Mouse (Mus musculus) midbrain, embryonic 10.5 days (tissue): ENCODE measurements at regions not wholly inside any gene's neighbourhood (a gene's known extent, or its start where the extent isn't known, plus 50 kb on each side); places are given as distances from the start of the nearest gene placed in this dataset.

ENCODE experiments used
- DNase-seq: peaks from one replicate; pipeline ENCODE4 v3.0.0-alpha.2; 2017; ENCODE audit warnings: low spot score
- H3K27ac ChIP-seq: fragments of 300-500 bp; sonication (generic); replicated peaks from 2 replicates; pipeline ENCODE4 v1.5.1; 2016; ENCODE audit warnings: mild to moderate bottlenecking
- H3K27me3 ChIP-seq: fragments of 300-500 bp; sonication (generic); 2 replicates; pipeline ENCODE4 v1.6.1; 2016; ENCODE audit warnings: low read depth, mild to moderate bottlenecking; ENCODE audit not compliant: poor library complexity, severe bottlenecking
- H3K36me3 ChIP-seq: fragments of 300-500 bp; sonication (generic); 2 replicates; pipeline ENCODE4 v1.6.1; 2016; ENCODE audit warnings: mild to moderate bottlenecking, moderate library complexity
- H3K4me1 ChIP-seq: fragments of 300-500 bp; sonication (generic); 2 replicates; pipeline ENCODE4 v1.6.1; 2016
- H3K4me3 ChIP-seq: fragments of 300-500 bp; sonication (generic); 2 replicates; pipeline ENCODE4 v1.5.1; 2016; ENCODE audit warnings: mild to moderate bottlenecking, moderate library complexity
- H3K9me3 ChIP-seq: fragments of 300-500 bp; sonication (generic); replicated peaks from 2 replicates; pipeline ENCODE4 v1.6.1; 2016; ENCODE audit warnings: mild to moderate bottlenecking
- WGBS: fragments of 180-500 bp; shearing (Covaris S2); methylation state at CpG from one replicate; pipeline ENCODE4 v1.1.7; 2016; 5-methylcytosine and 5-hydroxymethylcytosine counted together

DNA sequence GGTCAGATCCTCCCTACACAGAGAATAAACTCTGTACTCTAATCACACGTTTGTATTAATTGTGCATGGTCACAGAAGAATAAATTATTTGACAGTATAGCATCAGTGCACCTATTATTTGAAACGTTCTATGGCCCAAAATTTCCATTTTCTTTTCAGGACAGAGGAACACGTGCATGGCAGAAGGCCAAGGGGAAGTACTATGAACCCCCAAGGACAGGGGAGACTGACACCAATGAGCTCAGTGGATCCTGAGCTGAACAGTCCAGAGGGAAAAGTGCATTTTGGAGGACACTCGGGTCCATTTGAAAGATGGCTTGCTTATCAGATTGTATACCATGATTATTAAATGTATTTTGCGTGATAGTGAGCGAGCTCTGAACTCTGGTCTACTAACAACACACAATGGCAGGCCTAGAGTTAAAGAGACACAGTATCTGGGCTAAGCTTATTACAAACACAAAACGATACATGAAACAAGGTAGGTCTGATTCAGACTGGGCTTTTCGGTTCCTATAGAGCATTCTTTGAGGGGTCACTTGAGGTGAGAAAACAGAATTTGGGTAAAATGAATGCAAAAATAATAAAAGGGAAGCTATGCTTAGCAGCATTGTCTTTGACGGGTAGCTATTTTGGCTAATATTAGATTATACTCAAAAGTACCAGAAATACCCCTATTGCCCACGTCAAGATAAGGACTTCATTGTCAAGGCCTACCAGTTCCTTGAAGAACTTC, 1431.7 kb downstream of the Slc22a22 start:
- 0 out of 2 replicates have a peak, but pooled peaks cover 3% of the 10 kb centered on the region for H3K4me1 ChIP-seq
- no peak for DNase-seq
- WGBS, result 89% methylated on average over 10 of the region's 10 CpGs
- no peak overlapping the region for H3K27ac ChIP-seq
- no peaks in the 10 kb centered on the region for H3K9me3 ChIP-seq
- H3K27me3 ChIP-seq, result no peaks in the 10 kb centered on the region
- H3K4me3 ChIP-seq, result no peak overlapping the region
- H3K36me3 ChIP-seq, result no peaks in the 10 kb centered on the region

DNA sequence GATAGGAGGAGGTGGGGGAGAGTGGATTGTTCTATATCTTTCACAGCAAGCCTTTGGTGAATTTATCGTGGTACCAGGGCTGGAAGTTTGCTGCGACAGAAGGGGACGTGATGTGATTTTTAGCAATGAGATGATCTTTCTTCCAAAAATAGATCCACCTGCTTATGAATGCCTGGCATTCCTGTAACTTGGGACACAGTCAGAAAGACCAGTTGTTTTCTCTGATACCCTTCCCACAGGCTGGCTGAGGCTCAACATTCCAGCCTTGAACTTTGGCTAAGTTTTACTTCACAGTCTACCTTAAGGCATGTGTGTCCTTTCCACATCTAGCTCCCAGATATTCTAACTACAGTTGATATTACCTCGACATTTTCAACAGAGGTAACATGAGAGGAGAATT, 1434.1 kb downstream of the Slc22a22 start:
- no peak for DNase-seq
- H3K27me3 ChIP-seq, result no peaks in the 10 kb centered on the region
- WGBS, result 93% methylated on average over 4 of the region's 4 CpGs
- peaks cover 1% of the 10 kb centered on the region; the same call in 1 of the 2 replicates for H3K9me3 ChIP-seq
- no peak overlapping the region for H3K4me3 ChIP-seq
- no peaks in the 10 kb centered on the region for H3K36me3 ChIP-seq
- H3K27ac ChIP-seq, result no peak overlapping the region
- H3K4me1 ChIP-seq, result 0 out of 2 replicates have a peak, but pooled peaks cover 3% of the 10 kb centered on the region

DNA sequence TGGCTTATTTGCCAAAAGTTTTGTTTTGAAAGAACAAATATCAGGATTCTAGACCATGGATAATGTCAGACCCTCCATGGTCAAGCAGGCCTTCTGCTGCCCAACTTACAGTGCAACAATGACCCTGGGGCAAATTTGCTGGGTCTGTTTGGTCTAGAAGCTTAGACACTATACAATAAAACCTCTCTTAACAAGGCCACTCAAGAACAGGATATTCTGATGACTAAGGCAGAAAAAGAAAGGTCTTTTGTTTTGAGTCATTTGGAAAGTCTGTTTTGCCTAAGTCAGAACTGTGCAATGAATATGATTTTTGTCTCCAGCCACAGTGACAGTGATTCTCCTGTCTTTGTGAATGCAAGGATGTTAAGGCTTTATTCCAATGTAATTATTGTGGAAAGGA, 1435.0 kb downstream of the Slc22a22 start:
- Histone ChIP-seq H3K4me1 (0 out of 2 replicates have a peak, but pooled peaks cover 3% of the 10 kb centered on the region), H3K9me3 (peaks cover 6% of the 10 kb centered on the region; the same call in 1 of the 2 replicates), H3K27ac (no peak overlapping the region), H3K4me3 (no peak overlapping the region), H3K36me3 (no peaks in the 10 kb centered on the region), H3K27me3 (no peaks in the 10 kb centered on the region)
- no peak for DNase-seq

DNA sequence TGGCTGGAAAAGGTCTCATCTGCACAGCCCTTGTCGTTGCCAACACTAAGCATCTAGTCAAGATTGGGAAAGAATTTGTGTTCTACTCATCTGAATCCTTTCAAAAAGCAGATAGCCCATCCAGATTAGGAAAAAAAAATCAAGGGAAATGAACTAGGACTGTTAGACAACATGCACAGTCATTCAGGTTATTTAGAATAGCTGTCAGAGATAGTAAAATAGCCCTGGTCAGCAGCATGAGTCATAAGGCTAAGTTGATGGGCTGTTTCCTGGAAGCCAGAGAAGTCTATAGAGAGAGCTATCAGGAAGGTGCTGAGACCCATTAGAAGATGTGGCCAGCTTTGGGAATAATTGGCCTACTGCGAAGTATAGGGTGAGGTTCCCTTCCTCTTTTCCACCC, 1447.4 kb downstream of the Slc22a22 start:
- WGBS, result 92% methylated on average over 2 of the region's 2 CpGs
- Histone ChIP-seq H3K36me3 (no peaks in the 10 kb centered on the region), H3K9me3 (peaks cover 8% of the 10 kb centered on the region), H3K27me3 (no peaks in the 10 kb centered on the region), H3K4me3 (no peak overlapping the region), H3K27ac (no peak overlapping the region), H3K4me1 (peaks cover 10% of the 10 kb centered on the region; the same call in 1 of the 2 replicates)
- DNase-seq, result no peak

DNA sequence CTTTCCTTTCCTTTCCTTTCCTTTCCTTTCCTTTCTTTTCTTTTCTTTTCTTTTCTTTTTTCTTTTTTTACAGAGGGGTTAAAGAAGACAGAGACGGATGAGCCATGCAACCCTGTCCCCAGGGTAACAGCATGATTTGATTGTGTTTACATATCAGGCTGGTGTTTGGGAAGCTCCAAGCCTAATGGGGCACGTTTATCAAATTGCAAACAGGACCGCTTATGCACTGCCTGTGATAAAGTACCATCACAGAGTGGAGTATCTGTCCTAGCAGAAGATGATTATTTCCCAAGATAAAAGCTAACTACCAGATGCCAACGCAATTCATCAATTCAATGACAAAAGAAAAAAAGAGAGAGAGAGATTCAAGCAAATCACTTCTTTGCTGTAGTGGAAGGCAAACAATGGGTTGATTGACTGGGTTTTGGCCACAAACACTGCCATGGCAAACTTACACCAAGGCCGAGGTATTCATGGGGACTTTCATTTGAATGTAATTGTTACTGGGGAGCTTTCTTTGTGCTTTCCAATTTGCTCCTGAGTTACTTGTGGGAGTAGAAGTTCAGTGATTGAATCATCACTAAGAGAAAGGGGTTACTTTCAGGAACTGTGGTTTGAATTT, 1450.1 kb downstream of the Slc22a22 start:
- peaks cover 10% of the 10 kb centered on the region; the same call in 1 of the 2 replicates for H3K4me1 ChIP-seq
- no peak overlapping the region for H3K4me3 ChIP-seq
- H3K36me3 ChIP-seq, result no peaks in the 10 kb centered on the region
- H3K27me3 ChIP-seq, result no peaks in the 10 kb centered on the region
- no peak overlapping the region for H3K27ac ChIP-seq
- 31% methylated on average over 5 of the region's 5 CpGs for WGBS
- no peaks in the 10 kb centered on the region for H3K9me3 ChIP-seq
- DNase-seq, result no peak

DNA sequence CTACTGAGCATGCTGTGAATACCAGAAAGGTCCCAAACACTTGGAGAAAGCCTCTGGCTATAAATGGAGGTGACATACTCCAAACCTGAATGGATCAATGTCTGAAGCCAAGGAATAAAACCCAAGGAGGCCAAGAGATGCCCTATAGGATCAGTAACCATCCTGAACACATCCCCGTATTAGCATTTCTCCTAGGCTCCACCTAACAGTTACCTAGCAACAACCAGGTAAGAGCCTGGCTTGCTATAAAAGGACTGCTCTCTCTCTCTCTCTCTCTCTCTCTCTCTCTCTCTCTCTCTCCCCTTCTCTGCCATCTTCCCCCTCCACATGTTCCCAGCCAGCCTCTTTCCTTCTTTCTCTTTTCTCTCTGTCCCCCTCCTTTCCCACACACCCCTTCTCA, 1452.7 kb downstream of the Slc22a22 start:
- 92% methylated on average over 1 of the region's 1 CpGs for WGBS
- DNase-seq, result no peak
- H3K36me3 ChIP-seq, result no peaks in the 10 kb centered on the region
- no peak overlapping the region for H3K27ac ChIP-seq
- H3K27me3 ChIP-seq, result no peaks in the 10 kb centered on the region
- peaks cover 10% of the 10 kb centered on the region; the same call in 1 of the 2 replicates for H3K4me1 ChIP-seq
- H3K9me3 ChIP-seq, result no peaks in the 10 kb centered on the region
- H3K4me3 ChIP-seq, result no peak overlapping the region

DNA sequence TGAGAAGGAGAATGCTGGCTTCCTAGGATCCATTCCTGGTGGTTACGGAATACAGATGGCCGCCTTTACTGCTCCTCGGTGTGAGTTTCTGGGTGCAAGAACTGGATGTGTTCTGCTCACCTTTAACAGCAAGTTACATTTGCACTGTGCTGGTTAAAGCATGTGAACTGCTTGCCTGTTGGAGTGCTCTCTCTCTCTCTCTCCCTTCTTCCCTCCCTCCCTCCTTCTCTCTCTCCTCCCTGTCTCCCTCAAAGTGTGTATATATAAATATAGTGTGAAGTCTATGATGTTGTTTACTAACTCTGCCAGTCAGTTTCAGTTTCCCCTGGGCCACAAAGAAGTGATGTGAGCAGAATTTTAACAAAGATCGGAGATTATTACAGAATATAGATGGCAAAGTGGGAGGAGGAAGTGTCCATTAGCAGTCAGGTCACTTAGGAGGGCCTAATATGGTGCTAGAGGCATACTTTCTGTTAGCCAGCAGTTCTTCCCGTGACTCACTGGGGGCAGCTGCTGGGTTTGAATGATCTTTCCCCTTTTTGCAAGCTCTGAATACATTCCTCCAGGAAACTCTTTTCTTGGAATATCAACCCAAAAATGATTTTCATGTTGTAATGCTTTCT, 1453.5 kb downstream of the Slc22a22 start:
- WGBS, result 91% methylated on average over 5 of the region's 5 CpGs
- DNase-seq, result no peak

DNA sequence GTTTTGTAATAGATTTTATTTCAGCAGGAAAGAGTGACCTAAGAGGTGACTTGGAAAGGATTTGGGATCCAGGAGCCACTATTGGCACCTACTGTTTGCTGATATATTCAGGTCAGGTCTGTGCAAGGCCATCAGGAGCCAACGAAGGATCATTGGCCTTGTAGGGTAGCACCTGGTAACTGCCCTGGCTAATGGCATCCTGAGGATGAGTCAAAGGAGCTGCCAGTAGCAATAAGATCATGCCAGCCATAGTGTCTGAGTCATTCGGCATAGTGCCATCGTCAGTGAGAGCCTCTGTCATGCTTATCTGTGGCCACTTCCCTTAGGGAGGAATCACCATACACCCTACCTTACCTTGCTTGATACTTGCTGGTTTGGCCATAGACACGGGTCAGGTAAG, 1455.1 kb downstream of the Slc22a22 start:
- Histone ChIP-seq H3K36me3 (no peaks in the 10 kb centered on the region), H3K27ac (no peak overlapping the region), H3K4me1 (peaks cover 4% of the 10 kb centered on the region; the same call in 1 of the 2 replicates), H3K9me3 (no peaks in the 10 kb centered on the region), H3K27me3 (no peaks in the 10 kb centered on the region), H3K4me3 (no peak overlapping the region)
- 85% methylated on average over 4 of the region's 4 CpGs for WGBS
- no peak for DNase-seq

More for the DNA sequence above, 1453.5 kb downstream of the Slc22a22 start:
- no peaks in the 10 kb centered on the region for H3K9me3 ChIP-seq
- H3K4me3 ChIP-seq, result no peak overlapping the region
- H3K36me3 ChIP-seq, result no peaks in the 10 kb centered on the region
- H3K27ac ChIP-seq, result no peak overlapping the region
- no peaks in the 10 kb centered on the region for H3K27me3 ChIP-seq
- H3K4me1 ChIP-seq, result peaks cover 10% of the 10 kb centered on the region; the same call in 1 of the 2 replicates

DNA sequence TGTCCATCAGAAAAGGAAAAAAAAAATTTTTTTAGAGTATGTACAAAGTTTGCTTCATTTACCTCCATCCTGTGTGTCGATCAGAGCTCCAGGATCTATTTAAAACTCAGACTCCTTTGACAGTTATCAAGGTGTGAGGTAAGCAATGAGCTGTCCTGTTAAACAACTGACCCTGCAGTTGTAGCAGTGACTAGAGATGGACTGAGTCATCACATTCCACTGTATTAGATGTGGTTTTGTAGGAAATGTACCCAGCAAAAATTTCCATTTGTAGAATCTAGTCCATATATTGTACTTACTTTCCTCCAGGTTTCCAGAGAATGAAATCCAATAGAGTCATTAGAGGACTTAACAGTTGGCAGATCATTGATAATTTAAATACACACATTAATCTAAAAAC, 1459.3 kb downstream of the Slc22a22 start:
- Histone ChIP-seq H3K4me1 (no peaks in the 10 kb centered on the region), H3K27ac (no peak overlapping the region), H3K27me3 (no peaks in the 10 kb centered on the region; the same call in 1 of the 2 replicates), H3K4me3 (no peak overlapping the region), H3K36me3 (no peaks in the 10 kb centered on the region), H3K9me3 (no peaks in the 10 kb centered on the region)
- WGBS, result 90% methylated on average over 1 of the region's 1 CpGs
- DNase-seq, result no peak

DNA sequence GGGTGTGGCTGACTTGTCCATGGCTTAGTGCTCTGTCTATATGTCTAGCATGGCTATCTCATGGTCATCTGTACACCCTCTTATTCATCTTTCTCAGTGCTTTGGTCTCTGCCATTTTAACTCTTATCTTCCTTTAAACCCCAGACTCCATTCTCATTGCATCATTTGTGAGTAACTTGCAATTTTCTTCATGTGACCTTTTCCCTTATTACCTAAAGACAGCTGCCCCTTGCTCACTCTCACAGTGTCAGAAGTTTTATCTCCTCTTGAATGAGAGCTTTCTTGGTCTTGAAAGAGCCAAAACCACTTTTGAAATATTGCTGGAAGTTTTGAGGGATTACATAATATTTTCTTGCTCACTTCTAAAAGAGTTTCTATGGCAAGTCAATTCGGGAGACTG, 1459.9 kb downstream of the Slc22a22 start:
- H3K9me3 ChIP-seq, result no peaks in the 10 kb centered on the region
- H3K27ac ChIP-seq, result no peak overlapping the region
- H3K27me3 ChIP-seq, result no peaks in the 10 kb centered on the region; the same call in 1 of the 2 replicates
- no peaks in the 10 kb centered on the region for H3K4me1 ChIP-seq
- no peak for DNase-seq
- H3K36me3 ChIP-seq, result no peaks in the 10 kb centered on the region
- H3K4me3 ChIP-seq, result no peak overlapping the region
- 96% methylated on average over 1 of the region's 1 CpGs for WGBS

DNA sequence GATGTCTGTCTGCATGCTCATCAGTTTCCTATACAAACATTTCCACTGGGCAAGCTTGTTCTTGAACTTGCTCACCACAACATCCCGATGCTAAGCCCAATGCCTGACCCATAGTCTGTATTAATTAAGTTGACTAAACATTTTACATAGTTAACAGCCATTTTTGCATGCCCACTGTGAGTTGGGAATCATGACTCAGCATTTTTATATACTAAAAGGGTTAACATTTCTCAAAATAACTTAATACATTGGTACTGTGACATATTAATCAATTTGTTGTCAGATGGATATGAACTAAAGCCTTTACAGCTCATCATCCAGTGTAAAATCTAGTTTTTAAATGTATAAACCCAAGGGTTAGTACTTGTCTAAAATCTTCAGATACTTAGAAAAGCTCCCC, 1461.4 kb downstream of the Slc22a22 start:
- Histone ChIP-seq H3K4me3 (no peak overlapping the region), H3K4me1 (no peaks in the 10 kb centered on the region), H3K27me3 (peaks cover 12% of the 10 kb centered on the region), H3K27ac (no peak overlapping the region), H3K9me3 (no peaks in the 10 kb centered on the region), H3K36me3 (no peaks in the 10 kb centered on the region)
- WGBS, result 94% methylated on average over 1 of the region's 1 CpGs
- no peak for DNase-seq

DNA sequence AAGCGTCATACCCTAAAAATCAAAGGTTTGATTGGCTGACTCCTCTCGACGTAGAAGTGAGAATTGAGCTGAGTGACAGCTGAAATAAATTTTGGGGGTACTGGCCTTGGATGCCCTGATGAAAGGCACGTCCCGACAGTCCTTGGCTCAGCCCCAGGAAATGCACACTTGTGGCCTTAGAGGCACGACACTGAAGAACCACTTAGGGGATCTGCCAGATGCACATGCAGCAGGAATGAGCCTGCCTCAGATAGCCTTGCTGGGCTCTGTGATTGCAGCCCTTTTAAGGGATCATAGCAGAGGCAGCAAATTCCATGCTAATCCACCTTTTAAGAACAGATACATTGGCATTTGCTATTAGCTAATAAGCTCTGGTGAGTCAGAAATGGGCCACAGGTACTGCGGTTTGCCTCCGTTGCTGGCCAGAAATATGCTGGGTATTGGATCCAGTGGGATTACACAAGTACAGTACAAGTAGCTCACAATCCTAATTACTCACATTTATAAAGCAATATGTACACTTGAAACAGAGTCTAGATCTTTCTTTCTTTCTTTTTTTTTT, 1463.3 kb downstream of the Slc22a22 start:
- H3K9me3 ChIP-seq, result no peaks in the 10 kb centered on the region
- peaks cover 19% of the 10 kb centered on the region for H3K27me3 ChIP-seq
- no peak for DNase-seq
- H3K4me3 ChIP-seq, result no peak overlapping the region
- no peaks in the 10 kb centered on the region for H3K36me3 ChIP-seq
- no peak overlapping the region for H3K27ac ChIP-seq
- peaks cover 1% of the 10 kb centered on the region; the same call in 1 of the 2 replicates for H3K4me1 ChIP-seq
- WGBS, result 87% methylated on average over 8 of the region's 8 CpGs
